Mouse (Mus musculus): ENCODE measurements at regions not wholly inside any gene's neighbourhood (a gene's known extent, or its start where the extent isn't known, plus 50 kb on each side); places are given as distances from the start of the nearest gene placed in this dataset.
"Not testable (repeated sequence)": the region's sequence is repeated elsewhere in the genome, so short reads cannot be mapped to it uniquely, and the experiment has no call there.

DNA sequence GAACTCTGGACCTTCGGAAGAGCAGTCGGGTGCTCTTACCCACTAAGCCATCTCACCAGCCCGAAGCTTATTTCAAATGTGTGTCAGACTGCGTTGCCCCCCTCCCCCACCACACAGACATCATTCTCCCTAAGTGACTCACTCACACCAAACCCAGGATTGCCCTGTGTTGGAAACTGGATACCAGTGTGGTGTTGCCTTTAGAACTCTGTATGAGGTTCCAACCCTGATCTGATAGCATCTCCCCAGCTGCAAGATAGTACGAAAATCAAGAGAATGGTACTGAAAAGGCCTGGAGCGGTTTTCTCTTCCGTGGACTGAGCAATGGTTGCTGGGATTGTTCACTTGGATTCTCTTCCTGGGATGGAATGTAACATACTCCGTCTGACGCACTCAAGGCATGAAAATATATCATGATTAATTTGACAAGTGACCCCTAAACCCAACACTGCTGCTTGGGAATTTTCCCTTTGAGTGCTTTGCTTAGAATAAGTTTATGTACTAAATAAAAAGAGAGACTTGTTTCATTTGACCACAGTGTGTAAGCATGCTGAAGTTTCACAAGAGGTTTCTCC lies 63.0 kb downstream of the Hand2 start:
- CTCF ChIA-PET: no interaction called here

DNA sequence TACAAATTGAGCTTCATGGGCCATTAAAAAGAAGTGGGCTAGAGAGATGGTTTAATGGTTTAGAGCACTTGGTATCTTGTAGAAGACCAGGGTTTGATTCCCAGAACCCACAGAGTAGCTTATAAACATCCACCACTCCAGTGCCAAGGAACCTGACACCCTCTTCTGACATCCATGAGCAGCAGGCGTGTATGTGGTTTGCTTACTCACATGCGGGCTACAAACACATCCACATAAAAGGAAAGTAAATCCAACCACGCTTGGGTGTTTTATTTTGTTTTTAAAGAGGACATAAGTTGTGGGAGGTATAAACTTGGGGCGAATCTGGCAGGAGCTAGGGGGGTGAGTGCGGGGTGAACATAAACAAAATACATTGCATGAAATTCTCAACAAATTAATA lies 66.8 kb downstream of the Hand2 start:
- CTCF ChIA-PET: no interaction called here

DNA sequence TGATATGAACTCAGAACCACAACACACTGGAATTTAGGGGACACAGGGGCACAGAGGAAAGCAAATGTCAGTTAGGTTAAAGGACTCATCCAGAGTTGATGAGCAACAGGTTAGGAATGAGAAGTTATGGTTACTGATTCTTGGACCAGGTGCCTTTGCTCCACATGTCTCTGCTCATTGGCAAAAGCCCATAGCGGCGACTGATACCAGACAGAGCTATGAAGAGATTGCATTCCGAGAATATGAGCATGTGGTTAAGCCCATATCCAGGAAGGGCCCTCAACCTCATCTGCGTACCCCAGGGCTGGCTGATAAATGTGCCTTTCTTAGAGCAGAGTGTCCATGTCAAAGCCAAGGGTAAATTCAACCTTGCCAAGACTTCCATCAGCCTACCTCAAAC lies 67.1 kb upstream of the Scrg1 start:
- CTCF ChIA-PET: no interaction called here

DNA sequence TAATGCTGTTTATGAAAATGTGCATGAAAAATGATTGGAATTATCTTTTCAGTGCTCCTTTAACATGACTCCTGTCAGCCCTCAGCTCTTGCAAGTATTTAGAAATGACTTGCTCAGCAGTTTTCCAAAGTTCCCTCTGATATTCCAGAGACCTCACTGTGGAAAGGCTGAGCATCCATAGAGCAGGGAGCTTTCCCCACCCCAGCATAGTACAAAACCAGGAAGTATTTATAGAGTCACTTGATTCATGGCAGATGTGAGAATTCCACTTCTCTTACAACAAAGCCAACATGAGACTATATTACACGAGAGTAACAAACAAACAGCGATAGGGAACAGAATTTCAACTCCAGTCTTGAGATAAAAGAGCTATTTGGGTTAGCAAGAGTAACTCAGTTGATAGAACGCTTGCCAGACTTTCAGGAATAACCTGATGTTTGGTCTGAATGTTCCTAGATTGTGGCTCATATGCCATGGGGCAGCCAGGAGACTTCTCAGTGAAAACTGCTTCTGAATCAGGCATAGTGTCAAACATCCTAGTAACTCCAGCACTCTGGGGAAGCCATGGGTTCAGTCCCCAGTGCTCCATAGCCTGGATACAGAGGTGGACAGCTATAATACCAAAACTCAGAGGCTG lies 57.6 kb upstream of the Scrg1 start:
- CTCF ChIA-PET: no interaction called here

DNA sequence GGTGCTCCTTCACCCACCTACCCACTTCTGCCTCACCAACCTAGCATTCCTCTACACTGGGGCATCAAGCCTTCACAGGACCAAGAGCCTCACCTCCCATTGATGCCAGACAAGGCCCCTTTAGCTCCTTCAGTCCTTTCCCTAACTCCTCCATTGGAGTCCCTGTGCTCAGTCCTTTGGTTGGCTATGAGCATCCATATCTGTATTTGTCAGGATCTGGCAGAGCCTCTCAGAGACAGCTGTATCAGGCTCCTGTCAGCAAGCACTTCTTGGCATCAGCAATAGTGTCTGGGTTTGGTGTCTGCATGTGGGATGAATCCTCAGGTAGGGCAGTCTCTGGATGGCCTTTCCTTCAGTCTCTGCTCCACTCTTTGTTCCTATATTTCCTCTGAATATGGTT lies 55.6 kb upstream of the Scrg1 start:
- CTCF ChIA-PET: not testable (repeated sequence)

DNA sequence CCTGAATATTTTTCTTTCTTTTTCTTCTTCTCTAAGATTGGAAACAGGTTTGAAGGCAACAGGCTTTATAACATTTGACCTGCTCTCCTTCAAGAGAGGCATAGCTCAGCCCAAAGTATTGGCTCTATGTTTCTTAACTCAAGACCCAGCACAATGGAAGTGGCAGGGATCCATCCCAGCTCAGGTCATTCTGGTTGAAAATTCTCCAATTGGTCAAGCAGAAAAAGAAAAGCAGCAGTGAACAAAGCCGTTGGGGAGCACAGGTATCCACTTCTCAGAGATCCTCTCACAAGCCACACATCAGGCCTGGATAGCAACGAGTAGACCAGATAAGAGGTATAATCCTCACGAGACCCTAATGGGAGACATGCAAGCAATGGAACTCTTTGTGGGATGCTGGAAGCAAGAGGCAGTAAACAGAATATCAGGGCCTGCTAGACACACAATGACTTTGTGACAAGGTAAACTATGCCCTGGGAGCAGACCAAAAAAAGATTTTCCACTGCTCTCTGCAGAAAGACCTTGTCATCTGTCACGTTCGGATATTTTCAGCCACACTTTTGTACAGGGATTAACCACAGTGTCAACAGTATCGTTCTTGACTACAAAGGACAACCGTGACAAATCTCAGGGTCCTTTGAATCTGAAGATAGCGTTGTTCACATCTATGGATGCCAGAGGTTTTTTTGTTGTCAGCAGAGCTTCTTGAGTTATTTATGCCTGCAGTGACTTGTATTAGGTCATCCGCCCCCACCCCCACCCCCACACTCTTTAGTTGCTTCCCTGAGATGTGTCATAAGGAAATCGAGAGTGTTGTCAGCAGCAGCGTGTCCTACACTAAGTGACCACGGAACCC lies 54.7 kb upstream of the Scrg1 start:
- CTCF ChIA-PET: no interaction called here

DNA sequence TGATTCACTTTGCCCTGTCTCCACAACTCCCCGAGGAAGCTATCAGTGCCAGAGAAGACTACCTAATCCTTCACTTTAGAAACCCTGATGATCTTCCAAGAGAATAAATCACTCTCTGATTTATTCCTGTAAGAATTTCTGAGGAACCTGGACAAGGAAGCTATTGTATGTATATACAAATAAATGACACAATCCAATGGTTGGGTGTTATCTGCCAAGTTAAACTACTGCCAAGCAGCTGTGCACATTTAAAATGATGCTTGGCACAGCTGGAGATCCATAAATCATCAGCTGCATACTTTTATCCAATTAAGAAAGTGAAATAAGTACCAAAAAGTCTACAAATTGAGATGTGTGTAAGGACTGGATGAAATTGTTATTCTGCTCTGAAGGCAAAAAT lies 54.1 kb upstream of the Scrg1 start:
- CTCF ChIA-PET: no interaction called here

DNA sequence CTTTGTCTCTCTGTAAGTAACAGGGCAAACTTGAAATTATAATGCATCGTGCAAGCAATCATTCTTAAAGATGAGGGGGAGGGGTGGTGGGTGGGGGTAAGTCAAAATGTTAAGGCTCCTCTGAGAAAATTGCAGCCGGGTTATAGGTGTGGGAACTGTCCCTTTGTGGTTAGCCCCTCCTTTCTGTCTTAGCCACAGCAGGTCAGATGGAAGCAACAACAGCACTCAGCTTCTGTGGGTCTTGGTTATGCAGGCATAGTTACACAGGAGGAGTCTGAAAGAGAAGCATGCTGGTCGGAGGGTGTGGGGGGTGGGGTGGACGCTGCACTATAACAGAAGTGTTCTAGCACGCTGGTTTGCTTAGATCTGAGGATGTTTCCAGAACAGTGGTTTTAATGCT lies 53.5 kb upstream of the Scrg1 start:
- CTCF ChIA-PET: no interaction called here

DNA sequence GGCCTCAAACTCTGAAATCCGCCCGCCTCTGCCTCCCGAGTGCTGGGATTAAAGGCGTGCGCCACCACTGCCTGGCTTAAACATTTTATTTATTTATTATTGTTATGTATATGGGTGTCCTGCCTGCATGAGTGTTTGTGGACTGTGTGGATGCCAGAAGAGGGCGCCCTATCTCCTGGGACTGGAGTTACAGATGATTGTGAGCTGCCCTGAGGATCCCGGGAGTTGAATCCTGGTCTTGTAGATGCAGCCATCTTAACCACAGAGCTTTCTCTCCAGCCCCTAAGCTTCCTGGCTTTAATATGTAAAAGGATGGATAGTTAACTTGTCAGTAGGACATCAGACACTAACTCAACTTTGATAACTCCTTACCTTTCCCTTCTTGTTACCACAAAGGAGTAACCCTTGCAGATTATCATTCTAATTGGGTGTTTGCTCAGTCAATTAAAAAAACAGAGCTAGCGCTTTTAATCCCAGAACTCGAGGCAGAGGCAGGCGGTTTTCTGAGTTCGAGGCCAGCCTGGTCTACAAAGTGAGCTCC lies 52.0 kb upstream of the Scrg1 start:
- CTCF ChIA-PET: interaction anchor here (0.5 kb wide), 1 partner anchor 14 kb away, joined by 3 read pairs; no protein-coding TSS in a partner anchor

DNA sequence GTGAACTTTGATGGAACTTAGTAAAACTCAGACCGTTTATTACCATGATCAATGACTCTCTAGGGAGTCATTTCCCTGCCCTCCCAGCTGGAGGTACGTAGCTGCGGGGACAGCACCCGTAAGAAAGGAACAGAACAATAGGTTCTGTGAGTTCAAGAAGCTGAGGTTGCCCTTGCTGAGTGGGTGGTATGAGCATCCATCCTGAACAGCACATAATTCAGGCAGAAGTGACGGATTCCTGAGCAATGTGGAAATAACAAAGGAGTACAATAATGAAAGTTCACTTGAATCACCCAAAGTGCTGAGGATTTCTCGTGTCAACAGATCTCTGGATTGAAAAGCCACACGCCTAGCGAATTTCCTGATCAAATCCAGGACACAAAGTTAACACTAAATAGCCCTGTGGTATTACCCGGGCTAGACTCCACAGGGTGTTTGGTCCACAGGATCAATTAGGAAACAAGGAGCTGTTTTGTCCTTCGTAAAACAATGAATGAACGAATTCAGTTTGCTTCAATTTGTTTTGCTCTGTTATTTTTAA lies 50.4 kb upstream of the Scrg1 start:
- CTCF ChIA-PET: no interaction called here
